Mouse (Mus musculus) heart, postnatal 14 days (tissue): Measurements from ENCODE around the gene Rec8. TPM values are rescaled to one million over a fixed set of nuclear protein-coding genes. Genes with fewer than 3 reads are reported as not detected.
A peak's percentile ranks its signal among the peaks of the same experiment; 100 is the strongest.

Source experiments
- DNase-seq, 2 experiments: peaks; one replicate each; pipeline ENCODE4 v3.0.0; 2021 to 2022
- intact Hi-C: fragments of 180-260 bp; cut with DNase I; formaldehyde crosslinking; loops from one replicate; pipeline ENCODE4 v1.15.1; 2025
- long read RNA-seq, 2 experiments: library from polyadenylated mRNA; stranded (forward); transcript quantifications; one replicate each; pipeline ENCODE4 v2.0.0; 2021
- total RNA-seq, 2 experiments: library from RNA; stranded (reverse); gene quantifications; 2 replicates each; pipeline ENCODE4 v1.2.3; 2021

Gene Rec8
- 1 to 10 TPM in 1 of 2 experiments, under 1 TPM in 1; 0.72 to 1.2 TPM for total RNA-seq
- long read RNA-seq, experiment 1 = 0 reads
- long read RNA-seq, experiment 2 = 0 reads

DNA sequence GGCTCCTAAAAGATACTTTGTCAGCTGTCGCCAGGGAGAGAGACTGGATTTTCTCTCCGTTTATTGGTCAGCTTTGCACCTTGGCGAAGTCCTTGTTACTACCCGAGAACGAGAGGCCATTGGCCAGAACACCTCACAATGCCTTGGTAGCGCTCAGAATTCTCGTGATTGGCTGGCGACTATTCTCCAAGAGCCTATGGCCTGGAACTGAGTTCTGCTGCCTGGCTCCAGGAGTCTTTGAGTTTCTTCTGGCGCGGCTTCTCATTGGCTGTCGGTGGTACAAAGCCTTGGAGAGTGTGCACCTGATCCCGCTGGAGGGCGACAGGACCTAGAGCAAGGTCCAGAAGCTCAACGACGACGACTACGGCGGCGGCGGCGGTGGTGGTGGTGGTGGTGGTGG lies at the start of gene Rec8:
Rec8 (plus strand) TSS at position 216 of the 400 bp plus-strand sequence.
- peak in 1 of 2 experiments; percentile 17 for DNase-seq
- intact Hi-C loops = no loop called here

DNA sequence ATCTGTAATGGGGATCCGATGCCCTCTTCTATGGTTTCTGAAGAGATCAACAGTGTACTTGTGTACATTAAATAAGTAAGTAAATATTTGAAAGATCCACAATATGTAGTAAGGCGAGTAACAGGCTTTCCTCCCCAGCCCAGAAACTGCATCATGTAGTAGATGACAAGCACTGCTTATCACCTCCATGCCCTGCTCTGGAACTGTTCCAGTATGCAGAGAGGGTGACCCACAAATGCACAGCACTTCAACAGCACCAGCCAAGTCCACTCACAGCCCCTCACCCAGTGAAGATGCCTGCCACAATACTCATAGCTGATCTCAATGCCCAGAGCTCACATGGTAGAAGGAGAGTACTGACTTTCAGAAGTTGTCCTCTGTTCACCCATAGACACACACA lies 47.2 kb upstream of the Rec8 start:
- DNase-seq = no peak
- intact Hi-C loops = no loop called here

DNA sequence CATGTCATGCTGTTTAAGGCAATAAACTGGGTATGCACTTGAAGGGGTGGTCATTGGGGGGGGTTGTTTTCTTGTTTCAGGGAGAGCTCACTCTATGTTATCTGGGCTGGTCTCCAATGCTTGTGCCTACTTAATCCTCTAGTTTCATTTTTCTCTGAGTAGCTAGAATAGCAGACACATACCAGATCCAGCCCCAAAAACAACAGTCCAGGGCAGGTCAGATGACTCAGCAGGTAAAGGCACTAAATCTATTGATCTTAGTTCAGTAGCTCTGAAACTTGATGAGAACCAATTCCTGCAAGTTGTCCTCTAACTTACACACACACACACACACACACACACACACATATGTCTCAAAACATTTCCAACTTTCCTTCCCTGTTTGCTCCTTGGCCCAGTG lies 46.1 kb upstream of the Rec8 start:
- DNase-seq = no peak
- intact Hi-C loops = no loop called here

DNA sequence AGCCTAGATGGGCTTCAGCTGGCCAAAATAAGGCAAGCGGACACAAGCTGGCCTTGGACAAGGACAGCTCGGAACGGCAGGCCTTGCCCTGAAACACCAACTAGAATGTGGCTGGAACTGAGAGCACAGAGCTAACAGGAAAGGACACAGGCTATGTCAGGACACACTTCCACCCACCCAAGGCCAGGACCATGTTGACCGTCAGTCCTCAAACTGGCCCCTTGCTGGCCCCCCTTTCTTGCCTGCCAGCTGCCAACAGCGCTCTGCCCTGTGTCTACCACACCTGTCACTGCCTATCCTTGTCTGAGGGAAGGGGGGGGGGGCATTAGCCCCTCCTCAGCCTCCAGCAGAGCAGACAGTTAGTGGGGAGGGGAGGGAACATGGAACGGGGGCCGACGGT lies 42.5 kb upstream of the Rec8 start, which contains the start of gene Fitm1:
Fitm1 (plus strand) TSS at position 316 of the 400 bp plus-strand sequence.
- intact Hi-C loops = no loop called here
- DNase-seq = peak; percentile 49 to 70

DNA sequence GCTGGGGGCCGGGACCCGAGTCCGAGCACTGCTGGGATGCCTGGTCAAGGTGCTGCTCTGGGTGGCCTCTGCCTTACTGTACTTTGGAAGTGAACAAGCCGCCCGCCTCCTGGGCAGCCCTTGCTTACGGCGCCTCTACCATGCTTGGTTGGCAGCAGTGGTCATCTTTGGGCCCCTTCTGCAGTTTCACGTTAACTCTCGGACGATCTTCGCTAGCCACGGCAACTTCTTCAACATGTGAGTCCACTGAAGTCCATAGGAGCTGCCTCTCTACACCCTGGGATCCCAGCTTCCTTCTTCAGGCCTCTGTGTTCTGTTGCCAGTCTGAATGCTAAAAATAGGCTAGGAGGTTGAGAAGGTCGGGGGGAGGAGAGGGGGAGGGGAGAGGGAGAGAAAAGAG lies 42.1 kb upstream of the Rec8 start:
- DNase-seq = peak in 1 of 2 experiments; percentile 45
- intact Hi-C loops = no loop called here

DNA sequence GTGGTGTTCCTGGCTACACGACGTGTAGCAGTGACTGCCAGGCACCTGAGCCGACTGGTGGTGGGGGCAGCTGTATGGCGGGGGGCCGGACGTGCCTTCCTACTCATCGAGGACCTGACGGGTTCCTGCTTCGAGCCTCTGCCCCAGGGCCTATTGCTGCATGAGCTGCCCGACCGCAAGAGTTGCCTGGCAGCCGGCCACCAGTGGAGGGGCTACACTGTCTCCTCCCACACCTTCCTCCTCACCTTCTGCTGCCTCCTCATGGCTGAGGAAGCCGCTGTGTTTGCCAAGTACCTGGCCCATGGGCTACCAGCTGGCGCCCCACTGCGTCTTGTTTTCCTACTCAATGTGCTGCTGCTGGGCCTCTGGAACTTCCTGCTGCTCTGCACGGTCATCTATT lies 41.5 kb upstream of the Rec8 start:
- intact Hi-C loops = no loop called here
- peak; percentile 33 to 50 for DNase-seq

DNA sequence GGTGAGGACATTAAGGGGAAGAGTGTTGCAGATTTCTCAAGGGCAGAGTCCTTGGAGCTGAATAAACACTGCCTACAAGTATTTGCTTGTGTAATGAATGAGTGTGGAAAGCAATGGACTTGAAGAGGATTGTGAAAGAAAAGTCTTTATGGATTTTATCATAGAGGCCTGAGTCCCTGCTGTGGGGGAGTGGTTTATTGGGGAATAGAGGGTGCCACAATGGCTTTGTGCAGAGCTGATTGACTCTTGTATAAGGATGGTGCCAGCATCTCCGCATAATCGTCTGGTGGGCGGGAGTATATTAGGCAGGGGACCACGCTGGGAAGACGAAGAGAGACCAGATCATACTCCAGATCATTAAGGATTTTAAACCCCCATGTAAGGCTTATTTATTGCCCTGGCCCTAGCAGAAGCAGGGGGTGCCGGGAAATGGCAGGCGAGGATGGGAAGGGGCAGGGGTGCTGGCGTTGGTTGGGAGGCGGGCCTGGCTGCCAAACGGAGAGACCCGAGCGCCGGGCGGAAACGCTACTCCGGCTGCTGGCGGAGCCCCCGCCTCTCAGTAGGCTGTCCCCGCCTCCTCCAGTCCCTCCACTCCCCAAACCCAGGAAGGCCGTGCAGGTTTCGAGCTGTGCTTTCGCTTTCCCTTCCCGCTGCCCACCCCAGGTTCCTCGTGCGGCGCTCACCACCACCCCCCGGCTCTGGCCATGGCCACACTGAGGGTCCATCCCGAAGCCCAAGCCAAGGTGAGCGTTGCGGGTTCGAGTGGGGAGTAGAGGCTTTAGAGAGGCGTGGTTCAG lies 39.8 kb upstream of the Rec8 start, which contains the start of gene Psme1:
Psme1 (plus strand) TSS at position 253 of the 797 bp plus-strand sequence.
- intact Hi-C loops = no loop called here
- DNase-seq = peak; percentile 83 to 85

DNA sequence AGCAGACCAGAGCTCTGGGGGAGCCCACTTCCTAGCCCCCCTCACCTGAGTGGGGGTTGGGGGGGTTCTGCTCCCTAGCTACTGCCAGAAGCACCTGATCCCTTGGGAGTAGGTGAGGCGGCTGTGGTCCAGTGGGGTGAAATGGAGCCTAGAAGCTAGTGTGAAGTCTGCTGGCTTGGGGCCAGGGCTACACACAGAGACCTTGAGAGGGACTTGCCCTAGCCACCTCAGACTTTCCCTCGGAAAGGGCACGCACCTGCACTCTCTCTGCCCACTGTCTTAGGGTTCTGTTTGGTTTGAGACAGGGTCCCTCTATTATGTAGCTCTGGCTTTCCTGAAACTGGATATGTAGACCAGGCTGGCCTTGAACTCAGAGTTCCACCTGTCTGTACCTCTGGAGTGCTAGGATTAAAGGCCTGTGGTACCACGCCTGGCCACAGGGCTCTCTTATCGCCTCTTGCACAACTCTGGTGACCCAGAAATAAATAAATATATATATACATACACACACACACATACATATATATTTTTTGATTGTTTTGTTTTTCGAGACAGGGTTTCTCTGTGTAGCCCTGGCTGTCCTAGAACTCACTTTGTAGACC lies 39.1 kb upstream of the Rec8 start:
- intact Hi-C loops = no loop called here
- DNase-seq = peak; percentile 61 to 69

DNA sequence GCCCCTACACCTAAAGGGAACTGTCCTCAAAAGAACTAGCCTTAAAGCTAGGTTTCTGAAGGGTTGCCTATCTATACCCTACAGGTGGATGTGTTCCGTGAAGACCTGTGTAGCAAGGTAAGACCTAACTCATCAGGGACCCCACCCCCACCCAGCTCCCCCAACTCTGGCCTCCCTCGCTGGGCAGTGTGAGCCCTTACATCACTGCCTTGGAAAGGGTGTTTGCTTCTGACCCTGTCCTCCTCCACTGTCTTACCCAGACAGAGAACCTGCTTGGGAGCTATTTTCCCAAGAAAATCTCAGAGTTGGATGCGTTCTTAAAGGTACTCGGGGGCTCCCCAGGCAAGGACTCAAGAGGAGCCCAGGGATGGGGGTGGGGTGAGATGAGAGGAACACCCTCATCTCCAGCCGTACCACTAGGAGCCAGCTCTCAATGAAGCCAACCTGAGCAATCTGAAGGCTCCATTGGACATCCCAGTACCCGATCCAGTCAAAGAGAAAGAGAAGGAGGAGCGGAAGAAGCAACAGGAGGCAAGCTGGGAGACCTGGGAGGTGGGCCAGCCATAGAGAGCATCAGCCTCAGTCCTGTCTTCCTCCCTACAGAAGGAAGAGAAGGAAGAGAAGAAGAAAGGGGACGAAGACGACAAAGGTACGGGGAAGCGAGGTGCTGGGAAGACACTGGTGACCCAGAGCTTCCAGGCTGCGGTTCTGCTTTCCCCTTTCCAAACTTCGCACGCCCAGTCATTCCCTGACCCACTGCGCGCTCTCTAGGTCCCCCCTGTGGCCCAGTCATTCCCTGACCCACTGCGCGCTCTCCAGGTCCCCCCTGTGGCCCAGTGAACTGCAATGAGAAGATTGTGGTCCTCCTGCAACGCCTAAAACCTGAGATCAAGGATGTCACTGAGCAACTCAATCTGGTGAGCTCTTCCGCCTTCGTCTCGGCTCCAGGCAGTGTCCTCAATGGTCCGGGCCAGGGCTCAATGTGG lies 38.0 kb upstream of the Rec8 start:
- intact Hi-C loops = no loop called here
- DNase-seq = no peak

DNA sequence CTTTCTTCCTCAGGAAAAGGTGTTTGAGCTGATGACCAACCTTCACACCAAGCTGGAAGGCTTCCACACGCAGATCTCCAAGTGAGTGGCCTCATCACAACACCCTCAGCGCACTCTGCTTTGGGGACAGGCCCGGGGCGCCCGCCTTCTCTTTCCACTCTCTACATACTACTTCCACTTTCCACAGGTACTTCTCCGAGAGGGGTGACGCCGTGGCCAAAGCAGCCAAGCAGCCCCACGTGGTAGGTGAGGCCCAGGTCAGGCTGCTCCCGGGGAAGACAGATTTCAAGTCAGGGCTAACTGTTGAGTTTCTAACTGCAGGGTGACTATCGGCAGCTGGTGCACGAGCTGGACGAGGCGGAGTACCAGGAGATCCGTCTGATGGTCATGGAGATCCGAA lies 37.1 kb upstream of the Rec8 start:
- no peak for DNase-seq

DNA sequence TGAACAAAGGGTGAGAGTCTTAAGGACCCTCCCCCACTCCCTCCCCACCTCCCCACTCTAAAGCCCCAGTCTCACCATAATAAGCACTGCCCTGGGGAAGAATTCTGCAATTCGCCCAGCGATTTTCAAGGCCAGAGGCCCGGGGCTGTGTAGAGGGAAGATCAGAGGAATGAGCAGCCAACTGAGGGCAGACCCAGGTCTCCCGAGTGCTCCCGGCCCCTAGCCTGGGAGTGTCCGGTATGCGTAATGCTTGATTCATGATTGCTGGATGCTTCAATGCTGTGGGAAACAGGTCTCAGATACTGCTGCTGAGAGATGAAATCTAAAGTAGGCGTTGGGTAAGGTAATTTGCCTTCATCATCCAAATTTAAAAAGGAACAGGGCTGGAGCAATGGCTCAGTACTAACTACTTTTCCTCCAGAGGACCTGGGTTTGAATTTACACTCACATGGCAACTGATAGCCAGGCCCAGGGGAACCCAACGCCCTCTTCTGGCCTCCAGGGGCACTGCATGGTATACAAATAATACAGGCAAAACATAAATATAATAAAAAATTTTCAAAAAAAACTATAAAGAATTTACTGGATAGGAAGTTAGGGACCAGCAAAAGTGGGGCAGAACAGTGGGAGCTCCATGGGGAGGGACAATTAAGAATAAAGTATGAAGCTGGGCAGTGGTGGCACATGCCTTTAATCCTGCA lies 35.7 kb upstream of the Rec8 start:
- no peak for DNase-seq
- intact Hi-C loops = no loop called here

More for the DNA sequence above, 37.1 kb upstream of the Rec8 start:
- intact Hi-C loops = no loop called here

DNA sequence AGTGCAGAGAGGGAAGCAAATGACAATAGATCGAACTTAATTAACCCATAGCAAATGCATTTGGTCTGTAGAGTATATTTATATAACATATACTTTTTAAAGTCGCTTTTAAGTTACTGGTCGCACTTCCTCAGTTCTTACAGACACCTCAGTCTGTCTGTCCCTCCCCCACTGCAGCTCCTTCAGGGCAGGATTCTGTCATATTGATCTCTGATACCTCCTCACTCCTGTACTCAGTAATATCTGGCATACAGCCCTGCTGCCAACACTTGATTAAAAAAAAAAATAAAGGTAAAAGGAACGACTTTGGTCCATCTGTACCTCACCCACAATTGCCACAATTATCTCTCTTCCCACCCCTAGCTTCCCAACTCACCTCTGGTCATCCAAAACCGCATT lies 33.5 kb upstream of the Rec8 start:
- intact Hi-C loops = no loop called here
- DNase-seq = no peak

DNA sequence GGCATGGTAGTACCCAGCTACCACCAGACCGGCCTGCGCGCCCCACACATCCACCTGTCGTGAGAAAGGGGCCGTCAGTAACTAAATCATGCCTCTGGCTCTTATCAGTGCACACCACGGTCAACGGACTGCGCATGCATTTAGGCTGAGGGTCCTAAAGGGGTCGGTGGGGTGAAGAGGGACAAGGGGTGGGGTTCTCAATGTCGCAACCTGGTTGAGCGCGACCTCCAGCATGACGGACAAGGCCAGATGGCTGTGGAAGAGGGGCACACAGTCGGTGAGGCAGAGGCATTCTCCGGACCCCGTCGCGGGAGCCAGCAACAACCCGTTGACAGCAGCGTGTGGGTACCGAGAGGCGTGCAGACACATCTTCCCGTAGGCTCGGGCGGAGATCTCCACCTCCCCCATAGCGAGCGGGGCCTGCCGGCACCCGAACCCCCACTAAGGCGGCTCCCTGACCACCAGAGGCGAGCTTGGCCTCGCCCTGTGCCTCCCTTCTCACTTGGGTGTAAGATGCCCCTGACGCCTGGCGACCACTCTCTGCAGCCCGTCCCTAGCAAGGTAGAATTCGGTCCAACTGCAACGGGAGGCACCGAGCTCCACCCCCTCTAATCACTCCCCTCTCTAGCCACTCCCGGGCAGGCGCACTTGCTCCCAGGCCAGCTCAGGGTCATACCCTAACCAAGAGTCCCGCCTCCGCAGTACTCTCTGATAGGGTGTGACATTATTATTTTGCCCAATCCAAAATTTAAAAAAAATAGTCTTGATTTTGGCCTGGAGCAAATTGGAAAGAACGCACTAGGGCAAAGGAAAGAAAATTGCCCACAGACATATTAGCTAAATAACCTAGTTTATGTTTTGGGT lies 32.9 kb upstream of the Rec8 start, which contains the start of gene Emc9:
Emc9 (minus strand) TSS at position 601 of the 864 bp plus-strand sequence.
- DNase-seq = peak; percentile 79 to 80
- intact Hi-C loops = no loop called here

DNA sequence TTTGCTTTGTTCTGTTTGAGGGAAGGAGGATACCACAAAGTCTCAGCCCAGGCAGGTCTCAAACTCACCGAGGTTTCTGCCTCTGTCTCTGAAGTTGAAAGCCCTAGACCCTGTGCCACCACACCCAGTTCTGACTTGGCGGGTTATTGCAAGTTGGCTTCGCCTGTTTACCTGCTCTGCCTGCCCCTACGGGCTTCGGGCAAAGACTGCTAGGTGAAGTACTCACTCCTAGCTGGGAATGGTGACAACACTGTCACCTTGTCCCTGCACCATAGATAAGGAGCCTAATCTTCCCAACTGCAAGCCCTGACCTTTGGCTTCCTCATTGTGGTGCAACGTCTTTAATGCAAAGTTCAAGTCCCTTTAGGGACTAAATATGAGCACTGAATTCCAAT lies 32.3 kb upstream of the Rec8 start:
- no peak for DNase-seq
- intact Hi-C loops = no loop called here

DNA sequence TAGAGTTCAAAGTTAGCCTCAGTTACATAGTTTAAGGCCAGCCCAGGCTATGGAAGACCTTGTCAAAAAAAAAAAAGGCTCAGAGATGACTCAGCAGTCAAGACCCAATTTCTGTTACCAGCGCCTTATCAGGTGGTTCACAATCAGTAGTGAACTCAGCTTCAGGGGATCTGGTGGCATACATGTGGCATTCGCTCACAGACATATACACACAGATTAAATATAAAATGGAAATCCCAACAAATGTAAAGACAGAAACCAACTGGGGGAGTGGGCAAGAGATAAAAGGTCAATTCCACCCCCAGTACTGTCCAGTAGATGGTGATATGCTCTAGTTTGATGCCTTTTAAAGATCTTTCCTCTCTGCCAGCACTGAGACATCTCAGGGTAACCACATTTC lies 31.7 kb upstream of the Rec8 start:
- intact Hi-C loops = no loop called here
- no peak for DNase-seq

DNA sequence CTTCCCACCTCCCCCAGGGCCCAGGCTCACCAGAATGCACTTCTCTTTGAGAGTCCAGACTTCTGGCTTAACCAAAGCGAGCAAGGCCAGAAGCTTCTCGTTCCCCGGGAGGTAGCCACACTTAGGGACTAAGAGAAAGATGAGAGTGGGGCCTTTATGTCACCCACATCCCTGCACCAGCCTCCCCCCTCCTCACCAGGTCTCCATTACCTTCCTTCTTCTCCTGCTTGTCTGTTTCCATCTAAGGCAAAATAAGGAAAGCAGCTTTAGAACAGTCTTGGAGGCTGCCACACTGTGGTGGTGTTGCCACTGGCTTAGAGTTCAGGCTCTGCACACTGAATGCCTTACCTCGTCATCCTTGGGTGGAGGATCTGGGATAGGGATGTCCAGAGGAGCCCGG lies 28.6 kb upstream of the Rec8 start:
- intact Hi-C loops = no loop called here
- DNase-seq = no peak

DNA sequence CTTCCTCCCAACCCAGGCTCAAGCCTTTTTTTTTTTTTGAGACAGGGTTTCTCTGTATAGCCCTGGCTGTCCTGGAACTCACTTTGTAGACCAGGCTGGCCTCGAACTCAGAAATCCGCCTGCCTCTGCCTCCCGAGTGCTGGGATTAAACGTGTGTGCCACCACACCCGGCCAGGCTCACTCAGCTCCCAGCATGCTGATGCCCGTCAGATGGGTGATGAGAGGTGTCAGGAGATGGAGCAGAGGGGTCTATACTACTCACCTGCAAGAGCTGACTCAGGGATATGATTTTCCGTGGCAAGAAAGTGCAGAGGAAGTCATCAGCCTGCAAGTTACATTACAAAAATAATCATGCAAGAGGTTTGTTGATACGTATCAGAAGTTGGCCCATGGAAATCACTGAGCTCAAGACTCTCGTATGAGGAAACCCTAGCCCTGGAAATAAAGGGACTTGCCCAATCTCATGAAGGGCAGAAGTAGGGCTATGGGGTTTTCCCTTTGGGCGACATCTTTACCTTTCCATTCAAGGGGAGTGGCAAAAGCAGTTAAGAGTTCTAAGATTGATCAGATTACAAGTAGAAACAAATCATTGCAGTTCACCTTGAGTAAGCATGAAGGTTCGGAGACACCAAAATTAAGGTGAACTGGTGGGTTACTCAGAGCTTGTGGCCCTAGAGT lies 27.9 kb upstream of the Rec8 start:
- intact Hi-C loops = no loop called here
- DNase-seq = no peak

DNA sequence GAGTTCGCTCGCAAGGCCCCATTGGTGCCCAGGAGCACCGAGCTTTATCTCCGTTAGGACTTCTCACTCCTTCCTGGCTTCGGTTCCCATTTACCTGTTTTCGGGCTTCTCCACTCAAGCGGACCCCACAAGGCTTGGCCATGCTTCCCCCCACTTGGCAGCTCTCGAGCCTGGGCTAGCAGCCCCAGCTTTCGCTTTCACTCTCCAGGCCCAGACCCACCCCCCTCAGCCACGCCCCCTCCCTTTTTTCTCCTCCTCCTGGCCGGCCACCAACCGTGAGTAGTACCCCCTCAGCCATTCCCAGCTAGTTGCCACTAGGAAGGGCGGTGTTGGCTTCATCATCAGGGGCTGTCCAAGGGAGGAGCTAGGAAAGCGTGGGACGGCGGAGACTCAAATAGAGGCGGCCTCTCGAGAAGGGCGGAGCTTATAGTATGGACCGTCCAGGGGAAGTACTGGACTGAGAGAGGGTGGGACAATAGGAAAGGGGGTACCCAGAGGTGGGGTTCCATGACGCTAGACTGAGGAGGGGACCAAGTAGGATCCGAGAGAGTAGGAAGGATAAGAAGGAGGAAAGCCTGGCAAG lies 27.0 kb upstream of the Rec8 start, which contains the start of gene Psme2:
Psme2 (minus strand) TSS at position 366 of the 583 bp plus-strand sequence.
- intact Hi-C loops = no loop called here
- peak; percentile 92 to 93 for DNase-seq
